ENCODE assay signal across 15 mouse cellular contexts in the genomic region with DNA sequence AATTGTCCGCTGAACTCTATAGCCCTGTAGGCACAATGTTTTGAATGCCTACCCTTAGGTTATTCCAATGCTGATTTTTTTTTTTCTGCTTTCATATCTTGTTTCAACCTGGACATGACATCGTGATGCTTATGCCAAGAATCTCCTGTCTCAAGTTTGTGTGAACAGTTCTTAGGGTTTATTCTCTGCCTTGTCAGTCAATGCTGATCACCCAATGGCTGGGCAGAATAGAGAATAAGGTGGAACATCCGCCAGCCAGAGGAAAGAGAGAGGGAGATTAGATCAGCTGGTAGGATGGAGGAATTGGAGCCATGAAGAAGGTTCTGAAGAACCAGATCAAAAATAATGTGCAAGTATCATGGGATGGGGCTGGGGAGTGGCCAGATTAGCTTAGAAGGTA. TPM values are rescaled to one million over a fixed set of nuclear protein-coding genes. Genes with fewer than 3 reads are reported as not detected.
"Had no signal": no experiment of that assay in that cellular context is flagged by ENCODE, and none has a peak within 500 bp of the region (broad histone marks: within the 10 kb centered on the region; RNA-seq: fewer than 3 reads in every experiment).

No protein-coding gene starts in this region.

- H3K36me3 ChIP-seq: midbrain, embryonic 13.5 days; neural tube, embryonic 13.5 days; neural tube, embryonic 15.5 days; stomach, embryonic 15.5 days had no signal

- H3K4me3 ChIP-seq: midbrain, embryonic 10.5 days; midbrain, embryonic 13.5 days; myocyte; neural tube, embryonic 13.5 days; neural tube, embryonic 15.5 days; stomach, embryonic 15.5 days had no signal

- H3K9me3 ChIP-seq: midbrain, embryonic 10.5 days; midbrain, embryonic 13.5 days; neural tube, embryonic 13.5 days; neural tube, embryonic 15.5 days; stomach, embryonic 15.5 days had no signal

- DNase-seq: lung, adult 18-20 months; lung, embryonic 14.5 days; lung, postnatal 10 days; lung, postnatal 4 days; right cerebral cortex, postnatal 14 days; thymus, adult 18-20 months; thymus, postnatal 14 days; thymus, postnatal 36 days had no signal

- H3K27me3 ChIP-seq: midbrain, embryonic 13.5 days; neural tube, embryonic 15.5 days; stomach, embryonic 15.5 days had no signal

RNA-seq across cellular contexts. Expression of a gene that starts 14.1 kb away (rescaled TPM):
- total RNA-seq: megakaryocyte, adult 5-6 weeks had no signal
